13 mouse cellular contexts compared by ENCODE assay signal in the genomic region with DNA sequence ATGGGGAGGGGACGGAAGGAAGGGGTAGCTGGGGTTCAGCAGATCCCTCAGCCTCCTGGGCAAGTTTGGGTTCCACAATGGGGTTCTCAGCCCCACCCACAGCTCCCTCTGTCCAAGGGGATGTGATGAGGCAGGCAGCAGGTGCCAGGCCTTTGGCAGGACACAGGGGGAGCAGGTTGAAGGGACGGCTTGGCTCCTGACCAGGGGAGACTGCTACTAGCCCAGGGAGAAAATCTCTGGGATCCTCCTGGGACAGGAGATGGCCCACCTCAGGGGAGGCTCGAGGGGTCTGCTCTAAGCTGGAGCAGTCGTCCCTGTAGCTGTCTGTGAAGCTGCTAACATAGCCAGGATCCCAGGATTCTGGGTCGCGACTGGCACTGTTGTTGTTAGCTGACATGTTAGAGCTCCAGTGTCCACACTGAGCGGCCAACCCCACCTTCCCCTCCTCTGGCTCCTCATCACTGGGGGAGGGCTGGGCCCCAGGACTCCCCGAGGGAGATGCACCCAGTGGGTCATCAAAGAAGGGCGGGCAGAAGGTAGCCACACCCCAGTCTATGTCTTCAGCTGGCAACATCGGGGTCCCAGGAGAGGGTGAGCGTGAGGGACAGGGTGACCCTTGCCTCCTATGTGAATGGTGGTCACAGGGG. TPM values are rescaled to one million over a fixed set of nuclear protein-coding genes. Genes with fewer than 3 reads are reported as not detected.
A peak's percentile ranks its signal among the peaks of the same experiment; 100 is the strongest.
DNase-seq lines count a peak whose midpoint lies in the region; ATAC-seq and TF ChIP-seq lines count a peak whose summit lies in the region.
"Had no signal": no experiment of that assay in that cellular context is flagged by ENCODE, and none has a peak within 500 bp of the region (broad histone marks: within the 10 kb centered on the region; RNA-seq: fewer than 3 reads in every experiment).

No protein-coding gene starts in this region.

- H3K4me1 ChIP-seq in heart, embryonic 11.5 days (ENCODE audit: control insufficient read depth, insufficient read depth, low read length): peaks cover 17% of the 10 kb centered on the region
- peaks cover 15% of the 10 kb centered on the region for H3K4me1 ChIP-seq in lung, embryonic 15.5 days
- H3K4me1 ChIP-seq in lung, postnatal 0 days (ENCODE audit: insufficient read depth, low read depth, low read length): 0 out of 2 replicates have a peak, but pooled peaks cover 4% of the 10 kb centered on the region
- H3K4me1 ChIP-seq in embryonic facial prominence, embryonic 13.5 days: peaks cover 15% of the 10 kb centered on the region
- H3K4me1 ChIP-seq in neural tube, embryonic 14.5 days (ENCODE audit: control insufficient read depth, insufficient read depth, low read length): peaks cover 8% of the 10 kb centered on the region

- ATAC-seq in heart, embryonic 11.5 days (replicated peaks; ENCODE audit: insufficient number of reproducible peaks, low FRiP score, low TSS enrichment): no peak
- ATAC-seq in lung, embryonic 15.5 days (ENCODE audit: borderline replicate concordance, extremely low read depth, low FRiP score, low TSS enrichment): no peak
- ATAC-seq in lung, postnatal 0 days: no peak
- ATAC-seq in embryonic facial prominence, embryonic 13.5 days (ENCODE audit: insufficient number of reproducible peaks, insufficient read depth, low FRiP score, low TSS enrichment, low read depth): no peak
- ATAC-seq in neural tube, embryonic 14.5 days (ENCODE audit: low read depth): no peak
- ATAC-seq: CD4-positive, CD25-positive, alpha-beta regulatory T cell, adult 4 months; intestine, postnatal 0 days; liver, postnatal 0 days had no signal

- peak overlapping the region; percentile 61 for H3K4me2 ChIP-seq in heart, embryonic 11.5 days
- H3K4me2 ChIP-seq in lung, embryonic 15.5 days: peak overlapping the region; percentile 51
- no peak overlapping the region for H3K4me2 ChIP-seq in lung, postnatal 0 days (replicated peaks; ENCODE audit: low read depth, low read length)
- peak overlapping the region; percentile 40 for H3K4me2 ChIP-seq in embryonic facial prominence, embryonic 13.5 days
- 0 out of 2 replicates have a peak overlapping the region, but pooled peaks have one; percentile 16 for H3K4me2 ChIP-seq in neural tube, embryonic 14.5 days (ENCODE audit: low read depth, low read length)

- H3K36me3 ChIP-seq in heart, embryonic 11.5 days (ENCODE audit: control insufficient read depth, insufficient read depth, low read length): no peaks in the 10 kb centered on the region
- no peaks in the 10 kb centered on the region for H3K36me3 ChIP-seq in lung, embryonic 15.5 days
- no peaks in the 10 kb centered on the region for H3K36me3 ChIP-seq in lung, postnatal 0 days (ENCODE audit: insufficient read depth, low read length)
- peaks cover 8% of the 10 kb centered on the region for H3K36me3 ChIP-seq in embryonic facial prominence, embryonic 13.5 days
- peaks cover 28% of the 10 kb centered on the region for H3K36me3 ChIP-seq in neural tube, embryonic 14.5 days (ENCODE audit: control insufficient read depth, insufficient read depth, low read length)

- no peak for TF ChIP-seq CTCF in lung, postnatal 0 days (IDR thresholded peaks at IDR 0.05)

- peak overlapping the region; percentile 33; the same call in 1 of the 2 replicates for H3K4me3 ChIP-seq in heart, embryonic 11.5 days (ENCODE audit: low read depth, low read length)
- no peak overlapping the region for H3K4me3 ChIP-seq in lung, embryonic 15.5 days
- H3K4me3 ChIP-seq in lung, postnatal 0 days (ENCODE audit: low read depth, low read length): no peak overlapping the region
- H3K4me3 ChIP-seq in embryonic facial prominence, embryonic 13.5 days: peak overlapping the region; percentile 17; the same call in 1 of the 2 replicates
- no peak overlapping the region for H3K4me3 ChIP-seq in neural tube, embryonic 14.5 days (ENCODE audit: low read depth, low read length)
- H3K4me3 ChIP-seq: myocyte had no signal

- TF ChIP-seq EP300 in lung, postnatal 0 days (IDR thresholded peaks at IDR 0.05): no peak

- DNase-seq in heart, postnatal 4 days: no peak
- DNase-seq in lung, postnatal 0 days (ENCODE audit: low spot score): no peak
- no peak for DNase-seq in urinary bladder, postnatal 14 days (ENCODE audit: low spot score)
- no peak for DNase-seq in kidney, adult 8-10 months
- DNase-seq: liver, postnatal 0 days; right cerebral cortex, postnatal 25 days had no signal

- WGBS in heart, embryonic 11.5 days (ENCODE audit: insufficient replicate concordance): 69% methylated on average over 11 of the region's 11 CpGs
- 68% methylated on average over 11 of the region's 11 CpGs for WGBS in lung, embryonic 15.5 days
- WGBS in lung, postnatal 0 days: 68% methylated on average over 11 of the region's 11 CpGs
- WGBS in embryonic facial prominence, embryonic 13.5 days: 72% methylated on average over 10 of the region's 11 CpGs
- 70% methylated on average over 11 of the region's 11 CpGs for WGBS in neural tube, embryonic 14.5 days

- H3K9me3 ChIP-seq in heart, embryonic 11.5 days (replicated peaks; ENCODE audit: control insufficient read depth, low read length): no peaks in the 10 kb centered on the region
- no peaks in the 10 kb centered on the region for H3K9me3 ChIP-seq in lung, embryonic 15.5 days
- H3K9me3 ChIP-seq in lung, postnatal 0 days (ENCODE audit: low read length): no peaks in the 10 kb centered on the region
- H3K9me3 ChIP-seq in embryonic facial prominence, embryonic 13.5 days: no peaks in the 10 kb centered on the region
- H3K9me3 ChIP-seq in neural tube, embryonic 14.5 days (ENCODE audit: control insufficient read depth, low read length): no peaks in the 10 kb centered on the region

- H3K27me3 ChIP-seq in heart, embryonic 11.5 days (ENCODE audit: control insufficient read depth, insufficient read depth, low read length): peaks cover 25% of the 10 kb centered on the region
- peaks cover 12% of the 10 kb centered on the region; the same call in 1 of the 2 replicates for H3K27me3 ChIP-seq in lung, embryonic 15.5 days
- no peaks in the 10 kb centered on the region for H3K27me3 ChIP-seq in lung, postnatal 0 days (replicated peaks; ENCODE audit: insufficient read depth, low read length)
- peaks cover 23% of the 10 kb centered on the region for H3K27me3 ChIP-seq in embryonic facial prominence, embryonic 13.5 days
- no peaks in the 10 kb centered on the region for H3K27me3 ChIP-seq in neural tube, embryonic 14.5 days (ENCODE audit: control insufficient read depth, insufficient read depth, low read length)

- H3K9ac ChIP-seq in heart, embryonic 11.5 days (ENCODE audit: low read depth, low read length): no peak overlapping the region; the same call in 1 of the 2 replicates
- no peak overlapping the region for H3K9ac ChIP-seq in lung, embryonic 15.5 days
- no peak overlapping the region for H3K9ac ChIP-seq in lung, postnatal 0 days (replicated peaks; ENCODE audit: low read depth)
- H3K9ac ChIP-seq in embryonic facial prominence, embryonic 13.5 days: peak overlapping the region; percentile 41; the same call in 1 of the 2 replicates
- H3K9ac ChIP-seq in neural tube, embryonic 14.5 days (replicated peaks; ENCODE audit: low read depth, low read length): no peak overlapping the region
- H3K9ac ChIP-seq: liver, postnatal 0 days had no signal

- no peak overlapping the region for H3K27ac ChIP-seq in heart, embryonic 11.5 days (ENCODE audit: low read depth, low read length)
- H3K27ac ChIP-seq in lung, embryonic 15.5 days: no peak overlapping the region
- no peak overlapping the region for H3K27ac ChIP-seq in lung, postnatal 0 days (ENCODE audit: low read length)
- no peak overlapping the region for H3K27ac ChIP-seq in embryonic facial prominence, embryonic 13.5 days
- no peak overlapping the region for H3K27ac ChIP-seq in neural tube, embryonic 14.5 days (ENCODE audit: low read depth, low read length)

RNA-seq across cellular contexts. Expression of a gene that starts 35.7 kb away (rescaled TPM):
- polyA plus RNA-seq in heart, embryonic 11.5 days (2014; fragmentation: Nextera tagmentation; extraction: Ambion mirVana): 0.24 and 0.35 TPM in 2 replicates
- total RNA-seq in heart, postnatal 4 days (2021): 1 to 10 TPM; 3.7 to 4.2 TPM
- 2.1 and 3.3 TPM in 2 replicates for polyA plus RNA-seq in lung, embryonic 15.5 days (2015; fragmentation: Nextera tagmentation; extraction: Ambion mirVana)
- polyA plus RNA-seq in lung, postnatal 0 days (2015; fragmentation: Nextera tagmentation; extraction: Ambion mirVana): 1.4 and 1.7 TPM in 2 replicates
- 3.6 and 3.7 TPM in 2 replicates for polyA plus RNA-seq in embryonic facial prominence, embryonic 13.5 days (2015; fragmentation: Nextera tagmentation; extraction: Ambion mirVana)
- polyA plus RNA-seq in neural tube, embryonic 14.5 days (2014; fragmentation: Nextera tagmentation; extraction: Ambion mirVana): 32.2 and 37.7 TPM in 2 replicates
- polyA plus RNA-seq: CD4-positive, CD25-positive, alpha-beta regulatory T cell, adult 4 months had no signal

Comparison
In these comparisons a context has a peak if more than half of its experiments do, and no peak if none do; other contexts are left out.
1. H3K4me3 ChIP-seq: peak in heart, embryonic 11.5 days (single experiment) and embryonic facial prominence, embryonic 13.5 days (single experiment); none in lung, embryonic 15.5 days (single experiment), lung, postnatal 0 days (single experiment) and neural tube, embryonic 14.5 days (single experiment).